Mouse (Mus musculus) heart, embryonic 13.5 days (tissue): ENCODE measurements around the gene Ptcd1. TPM values are rescaled to one million over a fixed set of nuclear protein-coding genes. Genes with fewer than 3 reads are reported as not detected.
"Not testable (repeated sequence)": the region's sequence is repeated elsewhere in the genome, so short reads cannot be mapped to it uniquely, and the experiment has no call there.

Experiments used
- ATAC-seq: fragments of 200-750 bp; cut with Nextera tagmentation; 2 replicates; pipeline ENCODE4 v1.8.0; 2017; ENCODE audit warnings: moderate TSS enrichment; ENCODE audit not compliant: insufficient number of reproducible peaks, low FRiP score, low TSS enrichment; ENCODE audit errors: extremely low read depth
- H3K27ac ChIP-seq: fragments of 300-500 bp; sonication (generic); replicated peaks from 2 replicates; pipeline ENCODE4 v1.5.1; 2015; ENCODE audit warnings: moderate library complexity, mild to moderate bottlenecking, inconsistent platforms
- H3K27me3 ChIP-seq: fragments of 300-500 bp; sonication (generic); replicated peaks from 2 replicates; pipeline ENCODE4 v1.6.1; 2015; ENCODE audit warnings: mild to moderate bottlenecking, inconsistent platforms
- H3K36me3 ChIP-seq: fragments of 300-500 bp; sonication (generic); 2 replicates; pipeline ENCODE4 v1.6.1; 2015; ENCODE audit warnings: mild to moderate bottlenecking, inconsistent platforms
- H3K4me1 ChIP-seq: fragments of 300-500 bp; sonication (generic); 2 replicates; pipeline ENCODE4 v1.6.1; 2015; ENCODE audit warnings: inconsistent platforms
- H3K4me2 ChIP-seq: fragments of 300-500 bp; sonication (generic); 2 replicates; pipeline ENCODE4 v1.6.1; 2015; ENCODE audit warnings: inconsistent platforms, mild to moderate bottlenecking, moderate library complexity
- H3K4me3 ChIP-seq: fragments of 300-500 bp; sonication (generic); 2 replicates; pipeline ENCODE4 v1.5.1; 2015; ENCODE audit warnings: moderate library complexity, mild to moderate bottlenecking, inconsistent platforms
- H3K9ac ChIP-seq: fragments of 300-500 bp; sonication (generic); 2 replicates; pipeline ENCODE4 v1.6.1; 2015; ENCODE audit warnings: inconsistent platforms, mild to moderate bottlenecking, moderate library complexity
- H3K9me3 ChIP-seq: fragments of 300-500 bp; sonication (generic); 2 replicates; pipeline ENCODE4 v1.6.1; 2016; ENCODE audit warnings: inconsistent platforms
- WGBS: fragments of 180-500 bp; shearing (Covaris S2); methylation state at CpG from one replicate; pipeline ENCODE4 v1.1.7; 2015; ENCODE audit warnings: mixed read lengths; 5-methylcytosine and 5-hydroxymethylcytosine counted together
- polyA plus RNA-seq: library from polyadenylated mRNA; unstranded; fragments of >200 nt; fragmentation: Nextera tagmentation; extraction: Ambion mirVana; gene quantifications from 2 replicates; pipeline ENCODE4 v1.2.1, GENCODE M21; 2015

Ptcd1 gene
- polyA plus RNA-seq, 1 experiment from 2014 or later: 11.6 TPM

DNA sequence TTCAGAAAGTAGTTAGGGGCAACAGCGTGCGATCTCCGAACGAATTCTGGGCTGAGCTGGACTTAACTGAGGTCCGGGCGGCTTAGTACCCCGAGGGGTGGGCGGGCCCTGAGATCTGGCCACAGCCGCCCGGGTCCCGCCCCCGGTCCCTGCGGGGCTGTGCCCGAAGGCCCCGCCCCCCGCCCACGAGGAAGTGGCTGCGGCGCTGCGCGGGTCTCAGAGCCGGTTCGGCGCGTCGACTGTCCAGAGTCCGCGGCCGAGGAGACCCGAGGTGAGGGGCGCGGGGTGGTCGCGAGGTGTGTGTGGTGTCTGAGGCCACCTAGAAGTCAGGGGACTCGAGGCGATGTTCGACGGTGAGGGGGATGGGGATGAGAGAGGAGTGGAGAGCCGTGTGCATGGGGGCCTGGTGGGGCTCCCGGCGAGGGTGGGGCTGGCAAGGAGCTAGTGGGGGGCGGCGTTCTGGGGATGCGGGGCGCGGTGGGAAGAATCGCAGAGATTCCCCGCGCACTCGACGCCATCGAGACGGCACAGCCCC is 52.8 kb downstream of the Ptcd1 start, which contains the start of gene Arpc1b:
Gene Arpc1b (plus strand): TSS at position 145 of the 535 bp plus-strand sequence.
- H3K4me1 ChIP-seq: peaks cover 41% of the 10 kb centered on the region

DNA sequence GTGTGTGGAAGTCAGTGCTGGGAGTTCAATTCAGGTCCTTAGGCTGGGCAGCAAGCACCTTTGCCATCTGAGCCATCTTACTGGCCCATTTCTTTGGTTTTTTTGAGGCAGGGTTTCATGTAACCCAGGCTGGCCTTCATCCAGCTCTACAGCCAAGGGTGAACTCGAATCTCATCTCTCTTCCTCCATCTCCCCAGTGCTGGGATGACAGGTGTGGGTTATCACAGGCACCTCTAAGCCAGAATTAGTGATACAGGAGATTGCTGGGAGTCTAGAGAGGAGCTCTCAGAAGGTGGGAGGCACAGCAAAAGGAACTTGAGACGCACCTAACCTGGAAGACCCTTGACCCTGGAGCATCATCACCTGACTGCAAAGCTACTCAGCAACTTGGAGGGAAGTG is 53.5 kb downstream of the Ptcd1 start:
- Histone ChIP-seq H3K4me3 (peak overlapping the region; percentile 82), H3K4me2 (peak overlapping the region; percentile 84), H3K27ac (no peak overlapping the region), H3K9ac (peak overlapping the region; percentile 90), H3K4me1 (peaks cover 41% of the 10 kb centered on the region), H3K36me3 (peaks cover 36% of the 10 kb centered on the region), H3K9me3 (no peaks in the 10 kb centered on the region), H3K27me3 (no peaks in the 10 kb centered on the region)
- no peak for ATAC-seq
- 25% methylated on average over 2 of the region's 2 CpGs for WGBS

More for the DNA sequence above, 52.8 kb downstream of the Ptcd1 start, which contains the start of gene Arpc1b:
- H3K27ac ChIP-seq: peak within 1 kb of the TSS; percentile 66
- peak within 1 kb of the TSS; percentile 90 for H3K9ac ChIP-seq
- peak; percentile 76 for ATAC-seq
- 0 out of 2 replicates have a peak, but pooled peaks cover under 1% of the 10 kb centered on the region for H3K9me3 ChIP-seq
- peak within 1 kb of the TSS; percentile 82 for H3K4me3 ChIP-seq
- peaks cover 36% of the 10 kb centered on the region for H3K36me3 ChIP-seq
- under 1% methylated on average over 44 of the region's 53 CpGs for WGBS
- no peaks in the 10 kb centered on the region for H3K27me3 ChIP-seq
- H3K4me2 ChIP-seq: peak within 1 kb of the TSS; percentile 84

DNA sequence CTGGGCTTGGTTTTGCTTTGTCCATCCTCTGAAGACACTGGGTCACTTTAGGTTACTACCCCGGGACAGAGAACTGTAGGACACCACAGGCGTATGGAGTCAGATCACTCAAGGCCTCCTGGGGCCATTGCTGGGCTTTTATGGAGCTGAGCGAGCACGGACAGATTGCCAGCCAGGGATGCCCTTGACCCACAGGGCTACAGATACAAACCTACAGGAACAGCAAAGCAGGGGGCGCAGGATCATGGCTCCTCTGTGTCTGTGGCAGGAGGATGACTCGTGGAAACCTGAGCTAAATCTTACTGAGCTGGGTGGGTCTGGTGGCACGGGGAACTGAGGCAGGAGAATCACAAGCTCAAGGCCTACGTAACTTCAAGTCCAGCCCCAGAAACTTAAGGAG is 54.3 kb downstream of the Ptcd1 start:
- Histone ChIP-seq H3K4me2 (no peak overlapping the region), H3K9ac (no peak overlapping the region), H3K36me3 (peaks cover 39% of the 10 kb centered on the region), H3K27me3 (no peaks in the 10 kb centered on the region), H3K4me1 (peaks cover 33% of the 10 kb centered on the region), H3K4me3 (no peak overlapping the region), H3K27ac (no peak overlapping the region), H3K9me3 (no peaks in the 10 kb centered on the region)
- 80% methylated on average over 8 of the region's 8 CpGs for WGBS
- ATAC-seq: no peak

DNA sequence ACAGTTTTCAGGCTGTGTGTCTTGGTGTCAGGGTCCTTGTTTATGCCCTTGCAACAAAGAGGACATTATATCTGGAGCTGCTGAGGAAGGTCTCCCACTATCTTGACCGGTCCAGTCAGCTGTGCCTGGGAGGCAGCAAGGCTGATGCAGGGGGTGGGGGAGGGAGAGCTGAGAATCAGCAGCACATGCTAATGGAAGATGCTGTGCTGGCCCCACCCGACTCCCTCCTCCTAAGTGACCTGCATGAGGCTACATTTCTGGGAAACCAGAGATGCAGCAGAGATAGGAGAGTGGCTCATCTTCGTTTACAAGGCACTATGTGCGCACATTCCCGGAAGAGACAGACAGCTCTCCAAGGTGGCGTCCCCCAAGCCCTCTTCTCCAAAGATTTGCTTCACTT is 56.5 kb downstream of the Ptcd1 start:
- ATAC-seq: no peak
- no peak overlapping the region for H3K27ac ChIP-seq
- no peak overlapping the region for H3K4me3 ChIP-seq
- peaks cover 13% of the 10 kb centered on the region for H3K4me1 ChIP-seq
- no peak overlapping the region for H3K9ac ChIP-seq
- no peak overlapping the region for H3K4me2 ChIP-seq
- H3K9me3 ChIP-seq: no peaks in the 10 kb centered on the region
- H3K36me3 ChIP-seq: peaks cover 57% of the 10 kb centered on the region
- H3K27me3 ChIP-seq: no peaks in the 10 kb centered on the region
- 75% methylated on average over 6 of the region's 6 CpGs for WGBS

DNA sequence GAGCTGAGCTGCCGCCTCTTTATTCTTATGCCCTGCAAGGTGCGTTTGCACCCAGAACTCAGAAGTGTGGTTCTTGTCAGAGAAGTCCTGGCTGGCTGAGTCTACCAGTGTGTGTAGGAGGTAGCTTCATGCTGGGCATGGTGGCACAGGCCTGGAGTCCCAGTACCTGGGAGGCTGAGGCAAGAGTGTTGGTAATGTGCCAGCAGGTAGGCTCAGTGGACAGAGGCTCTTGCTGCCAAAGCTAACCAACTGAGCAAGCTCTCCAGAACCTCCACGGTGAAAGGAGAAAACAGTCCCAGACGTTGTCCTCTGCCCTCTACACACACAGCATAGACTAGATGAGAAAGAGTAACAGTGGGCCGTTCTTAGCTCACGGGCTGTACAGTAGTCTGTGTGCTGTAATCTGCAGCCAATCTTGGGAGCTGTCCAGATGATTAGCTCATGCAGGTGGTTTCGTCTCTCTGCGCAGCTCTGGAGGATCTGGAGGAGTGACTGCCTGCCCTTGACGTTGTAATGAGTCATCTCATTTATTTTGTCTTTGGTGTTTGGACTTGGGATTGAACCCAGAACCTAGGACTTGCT is 61.1 kb downstream of the Ptcd1 start:
- Histone ChIP-seq H3K9me3 (no peaks in the 10 kb centered on the region), H3K27me3 (no peaks in the 10 kb centered on the region), H3K4me1 (no peaks in the 10 kb centered on the region; the same call in 1 of the 2 replicates), H3K36me3 (peaks cover 100% of the 10 kb centered on the region), H3K27ac (no peak overlapping the region), H3K4me2 (no peak overlapping the region), H3K4me3 (no peak overlapping the region), H3K9ac (no peak overlapping the region)
- ATAC-seq: no peak
- 81% methylated on average over 9 of the region's 9 CpGs for WGBS

DNA sequence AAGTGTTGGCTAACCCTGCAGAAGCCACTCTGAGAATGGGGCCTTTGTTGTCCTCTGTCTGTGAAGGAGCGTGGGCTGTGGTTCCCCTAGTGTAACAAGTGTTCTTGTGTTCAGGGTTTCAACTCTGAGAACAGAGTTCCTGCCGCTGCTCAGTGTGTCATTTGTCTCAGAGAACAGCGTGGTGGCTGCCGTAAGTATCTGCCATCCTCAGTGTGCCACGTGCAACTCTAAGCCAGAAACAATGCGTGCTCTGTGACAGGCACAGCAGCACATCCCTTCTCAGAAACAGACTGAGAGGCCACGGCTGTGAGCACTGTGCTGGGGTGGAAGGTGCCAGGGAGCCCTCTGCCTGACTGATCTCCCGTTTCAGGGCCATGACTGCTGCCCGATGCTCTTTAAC is 62.6 kb downstream of the Ptcd1 start:
- Histone ChIP-seq H3K9ac (no peak overlapping the region), H3K4me2 (no peak overlapping the region), H3K4me1 (no peaks in the 10 kb centered on the region; the same call in 1 of the 2 replicates), H3K9me3 (no peaks in the 10 kb centered on the region), H3K27me3 (no peaks in the 10 kb centered on the region), H3K4me3 (no peak overlapping the region), H3K27ac (no peak overlapping the region), H3K36me3 (peaks cover 100% of the 10 kb centered on the region)
- no peak for ATAC-seq
- WGBS: 88% methylated on average over 9 of the region's 9 CpGs

DNA sequence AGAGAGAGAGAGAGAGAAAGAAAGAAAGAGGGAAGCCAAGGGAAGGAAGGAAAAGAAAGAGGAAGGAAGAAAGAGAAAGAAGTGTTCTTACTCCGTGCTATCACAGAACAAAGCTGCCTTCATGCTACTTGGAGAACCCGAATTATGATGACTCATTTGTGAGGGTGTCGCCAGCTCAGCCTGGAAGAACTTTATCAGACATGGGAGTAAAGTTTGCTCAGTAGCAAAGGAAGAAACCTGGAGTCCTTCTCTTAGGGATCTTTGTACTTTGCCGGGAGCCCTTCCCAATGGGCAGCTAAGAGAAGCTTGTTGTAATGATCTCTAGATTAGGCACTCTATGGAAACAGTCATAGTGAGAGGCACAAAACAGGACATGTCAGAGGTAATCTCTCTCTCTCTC is 64.2 kb downstream of the Ptcd1 start:
- no peak overlapping the region for H3K4me2 ChIP-seq
- WGBS: 74% methylated on average over 4 of the region's 4 CpGs
- peaks cover 100% of the 10 kb centered on the region for H3K36me3 ChIP-seq
- no peaks in the 10 kb centered on the region for H3K4me1 ChIP-seq
- no peak overlapping the region for H3K27ac ChIP-seq
- no peaks in the 10 kb centered on the region for H3K9me3 ChIP-seq
- no peak overlapping the region for H3K4me3 ChIP-seq
- no peaks in the 10 kb centered on the region for H3K27me3 ChIP-seq
- no peak overlapping the region for H3K9ac ChIP-seq
- no peak for ATAC-seq

DNA sequence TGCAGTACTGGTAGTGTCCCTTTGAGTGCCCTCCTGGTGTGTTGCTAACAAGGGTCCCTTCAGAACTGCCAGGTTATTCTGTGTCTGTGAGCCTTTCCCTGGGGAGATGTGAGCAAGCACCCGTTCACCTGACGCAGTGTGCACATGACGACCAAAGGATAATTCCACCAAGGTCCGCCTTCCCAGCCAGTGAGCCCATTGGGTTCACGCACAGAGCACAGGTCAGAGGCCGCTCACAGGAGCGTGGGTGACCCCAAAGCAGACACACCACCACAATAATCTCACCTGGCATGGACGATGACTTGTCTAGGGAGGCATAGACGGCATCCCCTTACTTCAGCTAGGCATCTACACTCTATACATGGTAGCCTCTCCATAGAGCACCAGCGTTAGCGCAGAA is 65.5 kb downstream of the Ptcd1 start:
- 93% methylated on average over 11 of the region's 11 CpGs for WGBS
- H3K4me1 ChIP-seq, ATAC-seq, H3K4me2 ChIP-seq, H3K27me3 ChIP-seq, H3K27ac ChIP-seq, H3K4me3 ChIP-seq, H3K9me3 ChIP-seq, H3K9ac ChIP-seq: not testable (repeated sequence)
- peaks cover 100% of the 10 kb centered on the region for H3K36me3 ChIP-seq

DNA sequence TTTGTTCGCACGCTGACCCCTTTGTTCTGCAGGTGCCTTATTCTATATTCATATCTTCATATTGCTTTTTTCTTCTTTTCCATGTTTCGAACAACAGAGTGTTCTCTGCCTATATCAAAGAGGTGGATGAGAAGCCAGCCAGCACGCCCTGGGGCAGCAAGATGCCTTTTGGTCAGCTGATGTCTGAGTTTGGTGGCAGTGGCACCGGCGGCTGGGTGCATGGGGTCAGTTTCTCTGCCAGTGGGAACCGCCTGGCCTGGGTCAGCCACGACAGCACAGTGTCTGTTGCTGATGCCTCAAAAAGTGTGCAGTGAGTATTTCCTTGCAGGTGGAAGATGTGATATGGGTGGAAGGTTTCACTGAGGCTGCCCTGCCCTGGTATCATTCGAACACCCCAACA is 65.9 kb downstream of the Ptcd1 start:
- WGBS: 98% methylated on average over 9 of the region's 9 CpGs
- Histone ChIP-seq H3K4me3 (no peak overlapping the region), H3K4me2 (no peak overlapping the region), H3K4me1 (no peaks in the 10 kb centered on the region), H3K36me3 (peaks cover 100% of the 10 kb centered on the region), H3K9me3 (no peaks in the 10 kb centered on the region), H3K9ac (no peak overlapping the region), H3K27ac (no peak overlapping the region), H3K27me3 (no peaks in the 10 kb centered on the region)
- no peak for ATAC-seq

DNA sequence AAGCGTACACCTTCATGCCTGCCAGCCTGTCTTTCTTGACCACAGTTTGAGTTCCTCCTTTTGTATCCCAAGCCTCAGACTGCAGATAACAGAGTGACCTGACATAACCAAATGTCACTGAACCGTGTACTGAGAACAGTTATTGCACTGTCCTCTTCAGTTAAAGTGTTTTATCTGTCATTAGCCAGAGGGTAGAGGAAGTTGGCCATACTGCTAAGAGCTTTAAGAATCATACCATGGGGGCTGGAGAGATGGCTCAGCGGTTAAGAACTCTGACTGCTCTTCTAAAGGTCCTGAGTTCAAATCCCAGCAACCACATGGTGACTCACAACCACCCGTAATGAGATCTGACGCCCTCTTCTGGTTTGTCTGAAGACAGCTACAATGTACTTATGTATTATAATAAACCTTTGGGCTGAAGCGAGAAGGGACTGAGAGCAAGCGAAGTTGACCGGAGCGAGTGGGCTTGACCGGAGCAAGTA is 68.5 kb downstream of the Ptcd1 start:
- Histone ChIP-seq H3K9ac (no peak overlapping the region), H3K4me2 (no peak overlapping the region), H3K36me3 (peaks cover 100% of the 10 kb centered on the region), H3K9me3 (no peaks in the 10 kb centered on the region), H3K27ac (no peak overlapping the region), H3K4me3 (no peak overlapping the region), H3K4me1 (no peaks in the 10 kb centered on the region), H3K27me3 (no peaks in the 10 kb centered on the region)
- no peak for ATAC-seq
- 84% methylated on average over 10 of the region's 10 CpGs for WGBS
